In the genomic region with DNA sequence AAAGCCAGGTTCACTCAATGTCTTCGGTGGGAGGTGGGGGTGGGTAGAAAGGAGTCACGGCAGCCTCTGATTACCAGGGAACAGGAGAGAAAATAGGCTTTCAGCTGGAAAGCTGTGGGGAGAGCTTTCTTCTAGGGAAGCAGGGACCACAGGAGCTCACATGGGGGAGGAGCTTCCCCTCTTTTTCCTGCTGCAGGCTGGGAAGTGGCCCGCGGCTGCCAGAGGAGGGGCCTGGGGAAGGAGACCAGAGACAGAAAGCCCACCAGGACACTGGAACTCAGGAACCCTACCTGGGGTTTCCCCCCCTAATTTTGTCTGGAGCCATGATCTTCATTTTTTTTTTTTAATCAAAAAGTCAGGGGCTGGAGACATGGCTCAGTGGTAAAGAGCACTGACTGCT, we compare ENCODE assay signal across 27 mouse cellular contexts. TPM values are rescaled to one million over a fixed set of nuclear protein-coding genes. Genes with fewer than 3 reads are reported as not detected.
A peak's percentile ranks its signal among the peaks of the same experiment; 100 is the strongest.
DNase-seq lines count a peak whose midpoint lies in the region; ATAC-seq and TF ChIP-seq lines count a peak whose summit lies in the region.
"Had no signal": no experiment of that assay in that cellular context is flagged by ENCODE, and none has a peak within 500 bp of the region (broad histone marks: within the 10 kb centered on the region; RNA-seq: fewer than 3 reads in every experiment).

No protein-coding gene starts in this region.

- no peak overlapping the region for H3K4me2 ChIP-seq in forebrain, embryonic 13.5 days
- no peak overlapping the region for H3K4me2 ChIP-seq in forebrain, embryonic 11.5 days (ENCODE audit: low read depth, low read length, severe bottlenecking)
- H3K4me2 ChIP-seq in hindbrain, embryonic 13.5 days = no peak overlapping the region
- H3K4me2 ChIP-seq in hindbrain, postnatal 0 days (ENCODE audit: low read depth, low read length) = no peak overlapping the region
- H3K4me2 ChIP-seq in neural tube, embryonic 13.5 days = no peak overlapping the region
- H3K4me2 ChIP-seq in neural tube, embryonic 15.5 days = no peak overlapping the region
- H3K4me2 ChIP-seq: embryonic facial prominence, embryonic 13.5 days; heart, embryonic 12.5 days; heart, embryonic 15.5 days had no signal

- TF ChIP-seq CTCF in hindbrain, postnatal 0 days (IDR thresholded peaks at IDR 0.05; ENCODE audit: low read depth) = no peak

- peak overlapping the region; percentile 99 for H3K27ac ChIP-seq in forebrain, embryonic 13.5 days
- no peak overlapping the region for H3K27ac ChIP-seq in forebrain, embryonic 11.5 days (ENCODE audit: low read depth, low read length)
- H3K27ac ChIP-seq in hindbrain, embryonic 13.5 days = peak overlapping the region; percentile 95
- H3K27ac ChIP-seq in hindbrain, postnatal 0 days = no peak overlapping the region
- H3K27ac ChIP-seq in neural tube, embryonic 13.5 days (replicated peaks) = peak overlapping the region; percentile 97
- H3K27ac ChIP-seq in neural tube, embryonic 15.5 days (replicated peaks) = no peak overlapping the region
- H3K27ac ChIP-seq: embryonic facial prominence, embryonic 10.5 days; embryonic facial prominence, embryonic 13.5 days; heart, embryonic 15.5 days had no signal

- no peak overlapping the region for H3K9ac ChIP-seq in forebrain, embryonic 13.5 days
- no peak overlapping the region for H3K9ac ChIP-seq in forebrain, embryonic 11.5 days (ENCODE audit: low read length)
- no peak overlapping the region for H3K9ac ChIP-seq in hindbrain, embryonic 13.5 days
- H3K9ac ChIP-seq in hindbrain, postnatal 0 days (replicated peaks; ENCODE audit: low read length) = no peak overlapping the region
- H3K9ac ChIP-seq in neural tube, embryonic 13.5 days = no peak overlapping the region
- H3K9ac ChIP-seq in neural tube, embryonic 15.5 days (replicated peaks) = no peak overlapping the region
- H3K9ac ChIP-seq: embryonic facial prominence, embryonic 13.5 days; heart, embryonic 12.5 days; heart, embryonic 15.5 days had no signal

- DNase-seq in forebrain, embryonic 11.5 days (ENCODE audit: low spot score) = no peak
- no peak for DNase-seq in hindbrain, postnatal 0 days (ENCODE audit: low spot score)
- DNase-seq: adrenal gland, adult 2 months; adrenal gland, postnatal 14 days; cerebellum, postnatal 10 days; cerebellum, postnatal 36 days; embryo, embryonic 11 days; gastrocnemius, postnatal 25 days; heart, adult 18-20 months; heart, postnatal 10 days; heart, postnatal 36 days; kidney, adult 18-20 months had no signal

- H3K9me3 ChIP-seq in forebrain, embryonic 13.5 days (replicated peaks) = no peaks in the 10 kb centered on the region
- H3K9me3 ChIP-seq in forebrain, embryonic 11.5 days (ENCODE audit: control insufficient read depth, low read length) = no peaks in the 10 kb centered on the region
- H3K9me3 ChIP-seq in hindbrain, embryonic 13.5 days = no peaks in the 10 kb centered on the region
- H3K9me3 ChIP-seq in hindbrain, postnatal 0 days (ENCODE audit: low read length) = no peaks in the 10 kb centered on the region
- H3K9me3 ChIP-seq in neural tube, embryonic 13.5 days = no peaks in the 10 kb centered on the region
- H3K9me3 ChIP-seq in neural tube, embryonic 15.5 days (replicated peaks) = no peaks in the 10 kb centered on the region
- H3K9me3 ChIP-seq: embryonic facial prominence, embryonic 10.5 days; embryonic facial prominence, embryonic 13.5 days; heart, embryonic 12.5 days; heart, embryonic 15.5 days had no signal

- no peaks in the 10 kb centered on the region for H3K36me3 ChIP-seq in forebrain, embryonic 13.5 days (ENCODE audit: poor library complexity, severe bottlenecking)
- H3K36me3 ChIP-seq in forebrain, embryonic 11.5 days (ENCODE audit: control insufficient read depth, insufficient read depth, low read length) = no peaks in the 10 kb centered on the region
- H3K36me3 ChIP-seq in hindbrain, embryonic 13.5 days = no peaks in the 10 kb centered on the region
- H3K36me3 ChIP-seq in hindbrain, postnatal 0 days (ENCODE audit: insufficient read depth, low read length) = no peaks in the 10 kb centered on the region
- H3K36me3 ChIP-seq in neural tube, embryonic 13.5 days = no peaks in the 10 kb centered on the region
- H3K36me3 ChIP-seq in neural tube, embryonic 15.5 days = no peaks in the 10 kb centered on the region
- H3K36me3 ChIP-seq: embryonic facial prominence, embryonic 10.5 days; embryonic facial prominence, embryonic 13.5 days; heart, embryonic 12.5 days; heart, embryonic 15.5 days had no signal

- no peak for ATAC-seq in forebrain, embryonic 13.5 days
- ATAC-seq in forebrain, embryonic 11.5 days (replicated peaks; ENCODE audit: low FRiP score) = no peak
- no peak for ATAC-seq in hindbrain, embryonic 13.5 days (ENCODE audit: low FRiP score)
- no peak for ATAC-seq in hindbrain, postnatal 0 days
- ATAC-seq in neural tube, embryonic 13.5 days (ENCODE audit: low read depth) = no peak
- ATAC-seq in neural tube, embryonic 15.5 days (ENCODE audit: low FRiP score) = no peak
- ATAC-seq: CD4-positive, CD25-positive, alpha-beta regulatory T cell, adult 4 months; inflammation-experienced regulatory T-cells, adult 6 months had no signal

- H3K4me3 ChIP-seq in forebrain, embryonic 13.5 days = no peak overlapping the region
- H3K4me3 ChIP-seq in forebrain, embryonic 11.5 days (ENCODE audit: low read depth, low read length) = no peak overlapping the region
- H3K4me3 ChIP-seq in hindbrain, embryonic 13.5 days = no peak overlapping the region
- H3K4me3 ChIP-seq in hindbrain, postnatal 0 days (ENCODE audit: low read length) = no peak overlapping the region
- H3K4me3 ChIP-seq in neural tube, embryonic 13.5 days = no peak overlapping the region
- no peak overlapping the region for H3K4me3 ChIP-seq in neural tube, embryonic 15.5 days (replicated peaks)
- H3K4me3 ChIP-seq: embryonic facial prominence, embryonic 10.5 days; embryonic facial prominence, embryonic 13.5 days; erythroblast, embryonic 14.5 days; heart, embryonic 12.5 days; heart, embryonic 15.5 days had no signal

- peaks cover 76% of the 10 kb centered on the region for H3K27me3 ChIP-seq in forebrain, embryonic 13.5 days
- peaks cover 69% of the 10 kb centered on the region for H3K27me3 ChIP-seq in forebrain, embryonic 11.5 days (ENCODE audit: control insufficient read depth, insufficient read depth, low read length)
- peaks cover 85% of the 10 kb centered on the region for H3K27me3 ChIP-seq in hindbrain, embryonic 13.5 days
- peaks cover 20% of the 10 kb centered on the region; the same call in 1 of the 2 replicates for H3K27me3 ChIP-seq in hindbrain, postnatal 0 days (ENCODE audit: insufficient read depth, low read length)
- H3K27me3 ChIP-seq in neural tube, embryonic 13.5 days = peaks cover 87% of the 10 kb centered on the region
- peaks cover 68% of the 10 kb centered on the region for H3K27me3 ChIP-seq in neural tube, embryonic 15.5 days (replicated peaks)

- peaks cover 64% of the 10 kb centered on the region for H3K4me1 ChIP-seq in forebrain, embryonic 13.5 days
- peaks cover 22% of the 10 kb centered on the region for H3K4me1 ChIP-seq in forebrain, embryonic 11.5 days (replicated peaks; ENCODE audit: control insufficient read depth, insufficient read depth, low read length)
- peaks cover 37% of the 10 kb centered on the region for H3K4me1 ChIP-seq in hindbrain, embryonic 13.5 days (replicated peaks)
- peaks cover 11% of the 10 kb centered on the region; the same call in 1 of the 2 replicates for H3K4me1 ChIP-seq in hindbrain, postnatal 0 days (ENCODE audit: insufficient read depth, low read length)
- peaks cover 52% of the 10 kb centered on the region for H3K4me1 ChIP-seq in neural tube, embryonic 13.5 days (replicated peaks)
- peaks cover 43% of the 10 kb centered on the region for H3K4me1 ChIP-seq in neural tube, embryonic 15.5 days

- 3% methylated on average over 4 of the region's 4 CpGs for whole genome bisulfite sequencing in forebrain, embryonic 13.5 days
- WGBS in forebrain, embryonic 11.5 days = 3% methylated on average over 4 of the region's 4 CpGs
- WGBS in hindbrain, embryonic 13.5 days = 5% methylated on average over 4 of the region's 4 CpGs
- 13% methylated on average over 4 of the region's 4 CpGs for WGBS in hindbrain, postnatal 0 days
- 9% methylated on average over 4 of the region's 4 CpGs for WGBS in neural tube, embryonic 13.5 days
- 7% methylated on average over 3 of the region's 4 CpGs for WGBS in neural tube, embryonic 15.5 days

RNA-seq across cellular contexts. Expression of gene Ppp1r1b, which starts 7.6 kb away (rescaled TPM):
- polyA plus RNA-seq in forebrain, embryonic 13.5 days (2015; fragmentation: Nextera tagmentation; extraction: Ambion mirVana) = 14.6 and 20.0 TPM in 2 replicates
- polyA plus RNA-seq in forebrain, embryonic 11.5 days (2014; fragmentation: Nextera tagmentation; extraction: Ambion mirVana) = 0.29 and 0.41 TPM in 2 replicates
- 1.1 and 2.4 TPM in 2 replicates for polyA plus RNA-seq in hindbrain, embryonic 13.5 days (2015; fragmentation: Nextera tagmentation; extraction: Ambion mirVana)
- total RNA-seq in hindbrain, postnatal 0 days (2014; rRNA removed) = 1.3 and 3.5 TPM in 2 replicates
- polyA plus RNA-seq in hindbrain, postnatal 0 days (2015; fragmentation: Nextera tagmentation; extraction: Ambion mirVana) = 18.0 and 19.1 TPM in 2 replicates
- 1.7 and 2.1 TPM in 2 replicates for polyA plus RNA-seq in neural tube, embryonic 13.5 days (2015; fragmentation: Nextera tagmentation; extraction: Ambion mirVana)
- polyA plus RNA-seq in neural tube, embryonic 15.5 days (2015; fragmentation: Nextera tagmentation; extraction: Ambion mirVana) = 2.5 and 3.7 TPM in 2 replicates
- polyA plus RNA-seq: CD4-positive, CD25-positive, alpha-beta regulatory T cell, adult 4 months; inflammation-experienced regulatory T-cells, adult 6 months had no signal

RNA-seq across cellular contexts. Expression of gene Neurod2, which starts 11.1 kb away (rescaled TPM):
- 45.4 and 72.1 TPM in 2 replicates for polyA plus RNA-seq in forebrain, embryonic 13.5 days (2015; fragmentation: Nextera tagmentation; extraction: Ambion mirVana)
- 3.8 and 5.8 TPM in 2 replicates for polyA plus RNA-seq in forebrain, embryonic 11.5 days (2014; fragmentation: Nextera tagmentation; extraction: Ambion mirVana)
- 24.6 and 30.7 TPM in 2 replicates for polyA plus RNA-seq in hindbrain, embryonic 13.5 days (2015; fragmentation: Nextera tagmentation; extraction: Ambion mirVana)
- total RNA-seq in hindbrain, postnatal 0 days (2014; rRNA removed) = 87.0 and 93.2 TPM in 2 replicates
- polyA plus RNA-seq in hindbrain, postnatal 0 days (2015; fragmentation: Nextera tagmentation; extraction: Ambion mirVana) = 30.7 and 34.3 TPM in 2 replicates
- 26.4 and 27.0 TPM in 2 replicates for polyA plus RNA-seq in neural tube, embryonic 13.5 days (2015; fragmentation: Nextera tagmentation; extraction: Ambion mirVana)
- polyA plus RNA-seq in neural tube, embryonic 15.5 days (2015; fragmentation: Nextera tagmentation; extraction: Ambion mirVana) = 13.7 and 16.3 TPM in 2 replicates
- total RNA-seq: adrenal gland, adult 2 months; adrenal gland, postnatal 14 days; gastrocnemius, adult 8-10 months; gastrocnemius, postnatal 25 days; heart, adult 18-20 months; heart, postnatal 10 days; heart, postnatal 36 days; MEL had no signal
- polyA plus RNA-seq: adrenal gland, adult 2 months; C2C12; CD4-positive, CD25-positive, alpha-beta regulatory T cell, adult 4 months; embryonic facial prominence, embryonic 10.5 days; erythroblast, embryonic 14.5 days; gonadal fat pad, adult 2 months; heart, embryonic 12.5 days; heart, embryonic 15.5 days; inflammation-experienced regulatory T-cells, adult 6 months had no signal

RNA-seq across cellular contexts. Expression of gene Stard3, which starts 17.6 kb away (rescaled TPM):
- 44.0 and 45.5 TPM in 2 replicates for polyA plus RNA-seq in forebrain, embryonic 13.5 days (2015; fragmentation: Nextera tagmentation; extraction: Ambion mirVana)
- polyA plus RNA-seq in forebrain, embryonic 11.5 days (2014; fragmentation: Nextera tagmentation; extraction: Ambion mirVana) = 38.1 and 39.9 TPM in 2 replicates
- polyA plus RNA-seq in hindbrain, embryonic 13.5 days (2015; fragmentation: Nextera tagmentation; extraction: Ambion mirVana) = 44.4 and 44.7 TPM in 2 replicates
- 44.0 and 52.4 TPM in 2 replicates for total RNA-seq in hindbrain, postnatal 0 days (2014; rRNA removed)
- polyA plus RNA-seq in hindbrain, postnatal 0 days (2015; fragmentation: Nextera tagmentation; extraction: Ambion mirVana) = 28.4 and 31.9 TPM in 2 replicates
- polyA plus RNA-seq in neural tube, embryonic 13.5 days (2015; fragmentation: Nextera tagmentation; extraction: Ambion mirVana) = 39.7 and 41.1 TPM in 2 replicates
- 31.6 and 37.6 TPM in 2 replicates for polyA plus RNA-seq in neural tube, embryonic 15.5 days (2015; fragmentation: Nextera tagmentation; extraction: Ambion mirVana)

RNA-seq across cellular contexts. Expression of gene Tcap, which starts 43.0 kb away (rescaled TPM):
- 0.18 and 0.19 TPM in 2 replicates for polyA plus RNA-seq in forebrain, embryonic 13.5 days (2015; fragmentation: Nextera tagmentation; extraction: Ambion mirVana)
- polyA plus RNA-seq in forebrain, embryonic 11.5 days (2014; fragmentation: Nextera tagmentation; extraction: Ambion mirVana) = not detected in 2 replicates
- 0.21 and 0.35 TPM in 2 replicates for polyA plus RNA-seq in hindbrain, embryonic 13.5 days (2015; fragmentation: Nextera tagmentation; extraction: Ambion mirVana)
- 0.26 and 4.4 TPM in 2 replicates for total RNA-seq in hindbrain, postnatal 0 days (2014; rRNA removed)
- polyA plus RNA-seq in hindbrain, postnatal 0 days (2015; fragmentation: Nextera tagmentation; extraction: Ambion mirVana) = not detected in 2 replicates
- 0.42 and 2.1 TPM in 2 replicates for polyA plus RNA-seq in neural tube, embryonic 13.5 days (2015; fragmentation: Nextera tagmentation; extraction: Ambion mirVana)
- 1.4 and 1.7 TPM in 2 replicates for polyA plus RNA-seq in neural tube, embryonic 15.5 days (2015; fragmentation: Nextera tagmentation; extraction: Ambion mirVana)
- total RNA-seq: MEL had no signal
- polyA plus RNA-seq: CD4-positive, CD25-positive, alpha-beta regulatory T cell, adult 4 months; embryonic facial prominence, embryonic 10.5 days; erythroblast, embryonic 14.5 days; inflammation-experienced regulatory T-cells, adult 6 months had no signal

RNA-seq across cellular contexts. Expression of gene Pnmt, which starts 45.7 kb away (rescaled TPM):
- polyA plus RNA-seq in forebrain, embryonic 13.5 days (2015; fragmentation: Nextera tagmentation; extraction: Ambion mirVana) = 0.35 TPM in 1 of 2 replicates, not detected in the other
- not detected in 2 replicates for polyA plus RNA-seq in forebrain, embryonic 11.5 days (2014; fragmentation: Nextera tagmentation; extraction: Ambion mirVana)
- 3.2 and 4.2 TPM in 2 replicates for polyA plus RNA-seq in hindbrain, embryonic 13.5 days (2015; fragmentation: Nextera tagmentation; extraction: Ambion mirVana)
- 1.2 and 5.4 TPM in 2 replicates for total RNA-seq in hindbrain, postnatal 0 days (2014; rRNA removed)
- polyA plus RNA-seq in hindbrain, postnatal 0 days (2015; fragmentation: Nextera tagmentation; extraction: Ambion mirVana) = 5.4 and 5.5 TPM in 2 replicates
- polyA plus RNA-seq in neural tube, embryonic 13.5 days (2015; fragmentation: Nextera tagmentation; extraction: Ambion mirVana) = 0.73 and 0.79 TPM in 2 replicates
- 2.2 and 2.9 TPM in 2 replicates for polyA plus RNA-seq in neural tube, embryonic 15.5 days (2015; fragmentation: Nextera tagmentation; extraction: Ambion mirVana)
- total RNA-seq: MEL had no signal
- polyA plus RNA-seq: CD4-positive, CD25-positive, alpha-beta regulatory T cell, adult 4 months; erythroblast, embryonic 14.5 days; inflammation-experienced regulatory T-cells, adult 6 months had no signal

Comparison
In these comparisons a context has a peak if more than half of its experiments do, and no peak if none do; other contexts are left out.
1. H3K27ac ChIP-seq: peak in forebrain, embryonic 13.5 days (single experiment), hindbrain, embryonic 13.5 days (single experiment) and neural tube, embryonic 13.5 days (single experiment); none in forebrain, embryonic 11.5 days (single experiment), hindbrain, postnatal 0 days (single experiment) and neural tube, embryonic 15.5 days (single experiment).